Mouse (Mus musculus): ENCODE results near the gene Arpc1b. TPM values are rescaled to one million over a fixed set of nuclear protein-coding genes. Genes with fewer than 3 reads are reported as not detected.
"Not testable (repeated sequence)": the region's sequence is repeated elsewhere in the genome, so short reads cannot be mapped to it uniquely, and the experiment has no call there.

The Arpc1b gene
- total RNA-seq (2015) (252 and 253 TPM in 2 replicates), total RNA-seq (2017) (169 and 205 TPM in 2 replicates)

DNA sequence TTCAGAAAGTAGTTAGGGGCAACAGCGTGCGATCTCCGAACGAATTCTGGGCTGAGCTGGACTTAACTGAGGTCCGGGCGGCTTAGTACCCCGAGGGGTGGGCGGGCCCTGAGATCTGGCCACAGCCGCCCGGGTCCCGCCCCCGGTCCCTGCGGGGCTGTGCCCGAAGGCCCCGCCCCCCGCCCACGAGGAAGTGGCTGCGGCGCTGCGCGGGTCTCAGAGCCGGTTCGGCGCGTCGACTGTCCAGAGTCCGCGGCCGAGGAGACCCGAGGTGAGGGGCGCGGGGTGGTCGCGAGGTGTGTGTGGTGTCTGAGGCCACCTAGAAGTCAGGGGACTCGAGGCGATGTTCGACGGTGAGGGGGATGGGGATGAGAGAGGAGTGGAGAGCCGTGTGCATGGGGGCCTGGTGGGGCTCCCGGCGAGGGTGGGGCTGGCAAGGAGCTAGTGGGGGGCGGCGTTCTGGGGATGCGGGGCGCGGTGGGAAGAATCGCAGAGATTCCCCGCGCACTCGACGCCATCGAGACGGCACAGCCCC, at the start of gene Arpc1b:
Arpc1b (plus strand) TSS at position 145 of the 535 bp plus-strand sequence.
- peak; percentile 47 for ATAC-seq (replicated peaks; ENCODE audit: poor library complexity)

DNA sequence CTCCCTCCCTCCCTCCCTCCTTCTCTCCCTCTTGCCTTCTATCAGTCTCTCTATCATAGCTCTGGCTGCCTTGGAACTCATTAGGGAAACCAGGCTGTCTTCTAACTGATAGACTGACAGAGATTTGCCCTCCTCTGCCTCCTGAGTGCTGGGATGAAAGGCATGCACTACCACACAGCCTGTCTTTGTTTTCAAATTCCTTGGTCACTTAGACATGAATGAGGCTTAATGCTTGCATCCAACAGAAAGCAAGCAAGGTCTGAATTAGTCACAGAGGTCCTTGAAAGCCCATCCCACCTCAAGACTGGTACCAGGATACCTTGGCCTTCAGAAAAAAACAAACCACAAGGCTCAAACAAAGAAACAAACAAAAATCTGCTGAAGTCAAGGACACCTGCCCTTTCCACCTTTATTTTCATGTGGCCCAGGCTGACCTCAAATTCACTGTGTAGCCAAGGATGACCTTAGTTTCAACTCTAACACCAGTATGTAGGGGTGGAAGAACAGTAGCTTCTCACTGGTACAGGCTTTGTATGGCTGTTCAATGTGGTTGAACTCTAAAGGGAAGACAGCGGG, 49.2 kb upstream of the Arpc1b start:
- ATAC-seq (replicated peaks; ENCODE audit: poor library complexity) = no peak

DNA sequence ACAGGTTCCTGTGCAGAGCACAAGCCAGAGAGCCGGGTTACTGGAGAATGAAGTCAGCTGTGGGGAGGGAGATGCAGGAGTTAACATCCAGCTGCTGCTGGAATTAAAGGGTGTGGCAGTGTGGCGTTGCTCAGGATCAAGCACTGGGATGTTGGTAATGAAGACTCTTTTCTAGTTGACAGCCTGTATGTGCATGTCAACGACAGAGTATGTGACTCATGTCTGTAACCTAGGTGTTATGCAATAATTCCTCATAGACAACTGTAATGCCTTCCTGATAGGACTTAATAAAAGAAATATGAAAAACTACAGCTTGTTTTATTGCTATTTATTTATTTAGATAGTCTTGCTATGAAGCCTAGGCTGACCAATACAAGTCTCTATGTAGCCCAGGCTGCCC, 45.2 kb upstream of the Arpc1b start:
- ATAC-seq (replicated peaks; ENCODE audit: poor library complexity) = 0 out of 2 replicates have a peak, but pooled peaks have one; percentile 43

DNA sequence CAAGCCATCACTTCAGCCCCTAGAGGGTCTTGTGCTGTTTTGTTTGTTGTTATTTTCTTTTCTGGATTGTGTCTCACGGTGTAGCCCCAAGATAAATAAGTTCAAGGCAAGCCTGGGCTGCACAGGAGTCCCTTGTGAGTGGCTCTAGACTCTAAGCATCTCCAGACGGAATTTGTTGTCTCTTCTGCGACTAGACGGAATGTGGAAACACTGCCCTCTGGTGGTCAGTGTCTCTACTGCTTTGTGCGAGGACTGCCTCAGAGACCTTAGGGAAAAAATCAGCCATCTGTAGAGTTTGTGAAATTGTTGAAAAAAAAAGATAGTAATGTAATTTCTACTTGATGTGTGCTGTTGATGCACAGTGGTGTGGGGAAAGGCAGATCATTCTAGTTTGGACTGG, 44.3 kb upstream of the Arpc1b start:
- ATAC-seq (replicated peaks; ENCODE audit: poor library complexity) = peak; percentile 88

DNA sequence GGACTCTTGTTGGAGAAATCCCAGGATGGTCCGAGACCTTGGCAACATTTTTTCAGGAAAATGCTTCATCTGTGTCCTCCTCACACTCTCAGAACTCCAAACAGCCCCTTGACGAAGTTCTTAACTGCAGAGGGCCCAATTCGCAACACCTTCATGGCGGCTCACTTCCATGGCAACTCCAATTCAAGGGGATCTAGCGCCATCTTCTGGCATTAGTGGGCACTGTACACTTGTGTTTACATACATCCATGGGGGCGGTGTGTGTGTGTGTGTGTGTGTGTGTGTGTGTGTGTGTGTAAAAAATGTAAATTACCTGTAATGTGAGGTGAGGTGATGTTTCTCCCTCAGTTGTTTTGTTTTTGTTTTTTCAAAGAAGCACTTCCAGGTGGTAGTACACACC, 42.7 kb upstream of the Arpc1b start:
- ATAC-seq (replicated peaks; ENCODE audit: poor library complexity) = peak; percentile 59; the same call in 1 of the 2 replicates

DNA sequence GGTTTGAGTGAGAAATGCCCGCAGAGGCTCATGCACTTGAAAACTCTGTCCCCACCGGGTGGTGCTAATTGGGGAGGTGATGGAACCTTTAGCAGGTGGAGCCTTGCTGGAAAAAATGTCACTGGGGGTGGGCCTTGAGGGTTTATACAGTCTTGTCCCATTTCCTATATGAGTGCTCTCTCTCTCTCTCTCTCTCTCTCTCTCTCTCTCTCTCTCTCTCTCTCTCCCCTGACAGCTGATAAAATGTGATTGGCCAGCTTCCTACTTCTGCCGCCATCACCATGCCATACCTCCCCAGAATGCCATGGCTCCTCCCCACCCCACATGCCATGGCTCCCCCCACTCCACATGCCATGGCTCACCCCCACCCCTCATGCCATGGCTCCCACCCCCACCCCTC, 38.9 kb upstream of the Arpc1b start:
- ATAC-seq (replicated peaks; ENCODE audit: poor library complexity) = no peak

DNA sequence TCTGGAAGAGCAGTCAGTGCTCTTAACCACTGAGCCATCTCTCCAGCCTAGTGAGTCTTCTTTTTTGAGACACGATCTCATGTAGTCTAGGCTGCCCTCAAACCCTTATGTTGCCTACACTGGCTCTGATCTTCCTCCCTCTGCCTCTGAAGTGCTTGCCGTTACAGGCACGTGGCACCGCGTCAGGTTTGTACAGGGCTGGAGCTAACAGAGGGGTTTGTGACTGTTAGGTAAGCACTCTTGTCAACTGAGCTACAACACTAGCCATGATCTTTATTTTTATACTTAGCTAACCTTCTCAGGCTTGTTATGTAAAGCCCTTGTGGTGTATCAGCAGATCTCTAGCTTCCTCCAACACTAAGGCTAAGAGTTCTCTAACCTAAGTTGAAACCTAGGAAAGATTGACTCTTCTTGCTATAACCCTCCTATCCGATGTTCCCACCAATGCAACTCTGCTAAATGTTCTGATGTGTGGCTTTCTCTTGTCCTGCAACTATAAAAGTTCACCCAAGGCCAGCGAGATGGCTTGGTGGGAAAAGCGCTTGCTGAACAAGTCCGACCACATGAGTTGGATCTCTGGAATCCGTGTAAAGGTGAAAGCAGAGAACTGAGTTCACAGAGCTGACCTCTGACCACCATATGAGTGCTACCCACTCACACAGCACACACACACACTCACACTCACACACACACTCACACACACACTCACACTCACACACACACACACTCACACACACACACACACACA, 32.0 kb upstream of the Arpc1b start:
- no peak for ATAC-seq (replicated peaks; ENCODE audit: poor library complexity)

DNA sequence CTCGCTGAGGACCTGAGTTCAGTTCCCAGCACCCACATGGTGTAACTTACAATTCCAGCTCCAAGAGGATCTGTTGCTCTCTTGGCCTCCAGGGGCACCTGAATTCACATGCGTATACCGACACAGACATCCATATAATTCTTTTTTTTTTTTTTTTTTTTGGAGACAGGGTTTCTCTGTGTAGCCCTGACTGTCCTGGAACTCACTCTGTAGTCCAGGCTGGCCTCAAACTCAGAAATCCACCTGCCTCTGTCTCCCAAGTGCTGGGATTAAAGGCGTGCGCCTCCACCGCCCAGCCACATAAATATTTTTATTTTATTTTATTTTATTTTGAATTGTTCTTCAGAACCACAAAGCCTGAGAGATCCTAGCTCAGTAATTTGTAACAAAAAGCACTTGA, 30.8 kb upstream of the Arpc1b start:
- not testable (repeated sequence) for ATAC-seq (replicated peaks; ENCODE audit: poor library complexity)

DNA sequence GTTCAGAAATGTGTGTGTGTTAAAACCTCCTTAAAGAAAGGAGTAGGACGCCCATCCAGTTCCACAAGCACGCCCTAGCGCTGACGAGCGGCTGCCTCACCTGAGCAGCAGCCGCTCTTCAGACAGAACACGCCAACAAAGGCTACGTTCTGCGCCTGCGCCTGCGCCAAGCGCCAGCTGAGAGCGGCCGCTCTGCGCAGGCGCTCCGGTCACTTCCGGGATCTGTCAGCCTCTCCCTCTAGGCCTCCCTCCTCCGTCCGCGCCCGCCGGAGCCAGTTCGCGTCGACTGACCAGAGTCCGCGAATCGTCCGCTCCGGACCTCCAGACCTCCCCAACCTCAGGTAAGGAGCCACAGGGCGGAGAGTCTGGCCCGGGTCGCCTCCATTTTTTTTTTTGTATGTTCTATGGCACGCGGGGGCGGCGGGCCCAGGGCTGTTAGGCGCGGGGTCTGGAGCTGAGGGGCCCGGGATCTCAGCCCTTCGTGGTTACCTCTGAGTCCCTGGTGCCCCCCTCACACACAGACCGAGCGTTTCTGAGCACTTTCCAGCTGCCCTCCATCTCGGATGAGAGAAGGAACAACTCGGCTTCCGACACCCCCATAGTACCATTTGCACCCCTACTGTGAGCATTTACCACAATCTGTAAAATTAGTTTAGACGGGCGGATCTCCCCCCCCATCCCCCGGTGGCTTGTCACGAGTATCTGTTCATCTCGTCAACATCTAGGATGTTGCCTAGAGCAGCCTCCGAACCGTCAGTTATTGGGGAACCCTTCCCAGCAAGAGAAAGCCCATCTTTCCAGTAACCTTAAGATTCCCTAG, 30.2 kb upstream of the Arpc1b start, which contains the start of the genes Arpc1a and Kpna7:
Arpc1a (plus strand) TSS at position 199 of the 820 bp plus-strand sequence.
Kpna7 (minus strand) TSS at position 399 of the 820 bp plus-strand sequence.
- peak; percentile 91 for ATAC-seq (replicated peaks; ENCODE audit: poor library complexity)

DNA sequence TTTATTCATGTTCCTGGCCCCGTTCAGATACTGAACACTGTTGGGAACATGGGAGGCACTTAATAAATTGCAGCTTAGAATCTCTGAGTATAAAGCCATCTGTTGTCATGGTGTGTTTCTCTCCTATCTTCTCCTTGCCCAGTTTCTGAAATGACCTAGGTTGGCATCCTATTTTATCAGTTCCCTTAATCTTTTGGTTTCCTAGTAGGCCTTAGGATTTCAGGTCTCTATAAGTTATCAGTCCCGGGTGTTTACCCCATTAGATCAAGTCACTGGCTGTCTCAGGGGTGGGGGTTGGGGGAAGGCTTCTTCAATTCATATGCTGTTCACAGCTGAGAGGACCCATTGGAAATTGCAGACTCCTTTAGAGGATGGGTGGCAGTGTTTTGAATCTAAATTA, 29.2 kb upstream of the Arpc1b start:
- ATAC-seq (replicated peaks; ENCODE audit: poor library complexity) = no peak

DNA sequence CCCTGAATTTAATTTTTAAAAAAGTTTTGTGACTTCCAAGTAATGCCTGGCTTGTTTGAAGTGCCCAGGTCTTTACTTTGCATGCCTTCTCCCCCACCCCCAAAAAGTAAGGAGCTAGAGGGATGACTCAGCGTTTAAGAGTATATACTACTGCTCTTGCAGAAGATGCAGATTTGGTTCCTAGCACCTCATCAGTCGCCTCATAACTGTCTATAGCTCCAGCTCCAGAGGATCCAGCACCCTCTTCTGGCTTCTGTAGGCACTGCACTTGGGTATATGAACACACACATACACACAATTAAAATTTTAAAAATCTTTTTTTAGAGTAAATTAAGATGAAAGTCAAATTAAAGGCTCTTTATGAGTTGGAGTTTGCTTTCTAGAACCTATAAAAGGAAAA, 25.8 kb upstream of the Arpc1b start:
- ATAC-seq (replicated peaks; ENCODE audit: poor library complexity) = no peak

DNA sequence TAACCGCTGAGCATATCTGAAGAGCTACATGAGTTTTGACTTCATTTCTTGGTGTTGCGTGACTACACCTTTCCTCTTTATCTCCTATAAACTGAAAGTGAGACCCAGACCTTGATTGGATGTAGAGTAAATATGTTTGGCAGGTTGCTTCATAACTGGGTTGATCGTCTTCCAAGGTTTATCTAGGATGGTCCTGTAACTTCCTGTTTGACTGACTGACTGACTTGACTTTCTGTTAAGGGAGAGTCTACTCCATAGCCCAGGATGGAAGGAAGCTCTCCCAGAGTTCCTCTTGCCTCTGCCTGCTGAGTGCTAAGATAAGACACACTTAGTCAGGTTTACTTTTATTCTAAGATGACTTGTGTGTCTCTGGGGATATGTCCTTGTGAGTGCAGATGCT, 24.1 kb upstream of the Arpc1b start:
- peak; percentile 39 for ATAC-seq (replicated peaks; ENCODE audit: poor library complexity)

DNA sequence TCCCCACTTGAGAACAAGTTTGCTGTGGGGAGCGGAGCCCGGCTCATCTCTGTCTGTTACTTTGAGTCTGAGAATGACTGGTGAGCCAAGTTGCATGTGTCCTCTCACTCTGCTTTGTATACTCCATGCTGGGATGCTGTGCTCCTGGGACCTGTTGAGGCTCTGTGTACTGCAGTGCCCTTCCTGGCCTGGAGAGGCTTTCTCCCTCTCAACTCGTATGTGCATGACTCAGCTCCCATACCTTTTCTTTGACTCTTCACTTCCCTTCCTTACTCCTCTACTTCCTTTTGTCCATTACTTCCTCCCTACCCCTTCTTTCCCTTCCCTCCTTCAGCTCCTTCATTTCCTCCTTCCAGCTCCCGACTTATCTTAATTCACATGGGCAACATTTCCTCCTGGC, 17.8 kb upstream of the Arpc1b start:
- ATAC-seq (replicated peaks; ENCODE audit: poor library complexity) = peak; percentile 29; the same call in 1 of the 2 replicates

DNA sequence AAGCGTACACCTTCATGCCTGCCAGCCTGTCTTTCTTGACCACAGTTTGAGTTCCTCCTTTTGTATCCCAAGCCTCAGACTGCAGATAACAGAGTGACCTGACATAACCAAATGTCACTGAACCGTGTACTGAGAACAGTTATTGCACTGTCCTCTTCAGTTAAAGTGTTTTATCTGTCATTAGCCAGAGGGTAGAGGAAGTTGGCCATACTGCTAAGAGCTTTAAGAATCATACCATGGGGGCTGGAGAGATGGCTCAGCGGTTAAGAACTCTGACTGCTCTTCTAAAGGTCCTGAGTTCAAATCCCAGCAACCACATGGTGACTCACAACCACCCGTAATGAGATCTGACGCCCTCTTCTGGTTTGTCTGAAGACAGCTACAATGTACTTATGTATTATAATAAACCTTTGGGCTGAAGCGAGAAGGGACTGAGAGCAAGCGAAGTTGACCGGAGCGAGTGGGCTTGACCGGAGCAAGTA, 15.6 kb upstream of the Arpc1b start:
- peak; percentile 84 for ATAC-seq (replicated peaks; ENCODE audit: poor library complexity)

DNA sequence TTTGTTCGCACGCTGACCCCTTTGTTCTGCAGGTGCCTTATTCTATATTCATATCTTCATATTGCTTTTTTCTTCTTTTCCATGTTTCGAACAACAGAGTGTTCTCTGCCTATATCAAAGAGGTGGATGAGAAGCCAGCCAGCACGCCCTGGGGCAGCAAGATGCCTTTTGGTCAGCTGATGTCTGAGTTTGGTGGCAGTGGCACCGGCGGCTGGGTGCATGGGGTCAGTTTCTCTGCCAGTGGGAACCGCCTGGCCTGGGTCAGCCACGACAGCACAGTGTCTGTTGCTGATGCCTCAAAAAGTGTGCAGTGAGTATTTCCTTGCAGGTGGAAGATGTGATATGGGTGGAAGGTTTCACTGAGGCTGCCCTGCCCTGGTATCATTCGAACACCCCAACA, 13.1 kb upstream of the Arpc1b start:
- ATAC-seq (replicated peaks; ENCODE audit: poor library complexity) = no peak

DNA sequence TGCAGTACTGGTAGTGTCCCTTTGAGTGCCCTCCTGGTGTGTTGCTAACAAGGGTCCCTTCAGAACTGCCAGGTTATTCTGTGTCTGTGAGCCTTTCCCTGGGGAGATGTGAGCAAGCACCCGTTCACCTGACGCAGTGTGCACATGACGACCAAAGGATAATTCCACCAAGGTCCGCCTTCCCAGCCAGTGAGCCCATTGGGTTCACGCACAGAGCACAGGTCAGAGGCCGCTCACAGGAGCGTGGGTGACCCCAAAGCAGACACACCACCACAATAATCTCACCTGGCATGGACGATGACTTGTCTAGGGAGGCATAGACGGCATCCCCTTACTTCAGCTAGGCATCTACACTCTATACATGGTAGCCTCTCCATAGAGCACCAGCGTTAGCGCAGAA, 12.6 kb upstream of the Arpc1b start:
- ATAC-seq (replicated peaks; ENCODE audit: poor library complexity) = not testable (repeated sequence)

DNA sequence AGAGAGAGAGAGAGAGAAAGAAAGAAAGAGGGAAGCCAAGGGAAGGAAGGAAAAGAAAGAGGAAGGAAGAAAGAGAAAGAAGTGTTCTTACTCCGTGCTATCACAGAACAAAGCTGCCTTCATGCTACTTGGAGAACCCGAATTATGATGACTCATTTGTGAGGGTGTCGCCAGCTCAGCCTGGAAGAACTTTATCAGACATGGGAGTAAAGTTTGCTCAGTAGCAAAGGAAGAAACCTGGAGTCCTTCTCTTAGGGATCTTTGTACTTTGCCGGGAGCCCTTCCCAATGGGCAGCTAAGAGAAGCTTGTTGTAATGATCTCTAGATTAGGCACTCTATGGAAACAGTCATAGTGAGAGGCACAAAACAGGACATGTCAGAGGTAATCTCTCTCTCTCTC, 11.3 kb upstream of the Arpc1b start:
- ATAC-seq (replicated peaks; ENCODE audit: poor library complexity) = 0 out of 2 replicates have a peak, but pooled peaks have one; percentile 29

DNA sequence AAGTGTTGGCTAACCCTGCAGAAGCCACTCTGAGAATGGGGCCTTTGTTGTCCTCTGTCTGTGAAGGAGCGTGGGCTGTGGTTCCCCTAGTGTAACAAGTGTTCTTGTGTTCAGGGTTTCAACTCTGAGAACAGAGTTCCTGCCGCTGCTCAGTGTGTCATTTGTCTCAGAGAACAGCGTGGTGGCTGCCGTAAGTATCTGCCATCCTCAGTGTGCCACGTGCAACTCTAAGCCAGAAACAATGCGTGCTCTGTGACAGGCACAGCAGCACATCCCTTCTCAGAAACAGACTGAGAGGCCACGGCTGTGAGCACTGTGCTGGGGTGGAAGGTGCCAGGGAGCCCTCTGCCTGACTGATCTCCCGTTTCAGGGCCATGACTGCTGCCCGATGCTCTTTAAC, 9.7 kb upstream of the Arpc1b start:
- ATAC-seq (replicated peaks; ENCODE audit: poor library complexity) = no peak

DNA sequence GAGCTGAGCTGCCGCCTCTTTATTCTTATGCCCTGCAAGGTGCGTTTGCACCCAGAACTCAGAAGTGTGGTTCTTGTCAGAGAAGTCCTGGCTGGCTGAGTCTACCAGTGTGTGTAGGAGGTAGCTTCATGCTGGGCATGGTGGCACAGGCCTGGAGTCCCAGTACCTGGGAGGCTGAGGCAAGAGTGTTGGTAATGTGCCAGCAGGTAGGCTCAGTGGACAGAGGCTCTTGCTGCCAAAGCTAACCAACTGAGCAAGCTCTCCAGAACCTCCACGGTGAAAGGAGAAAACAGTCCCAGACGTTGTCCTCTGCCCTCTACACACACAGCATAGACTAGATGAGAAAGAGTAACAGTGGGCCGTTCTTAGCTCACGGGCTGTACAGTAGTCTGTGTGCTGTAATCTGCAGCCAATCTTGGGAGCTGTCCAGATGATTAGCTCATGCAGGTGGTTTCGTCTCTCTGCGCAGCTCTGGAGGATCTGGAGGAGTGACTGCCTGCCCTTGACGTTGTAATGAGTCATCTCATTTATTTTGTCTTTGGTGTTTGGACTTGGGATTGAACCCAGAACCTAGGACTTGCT, 8.2 kb upstream of the Arpc1b start:
- ATAC-seq (replicated peaks; ENCODE audit: poor library complexity) = no peak

DNA sequence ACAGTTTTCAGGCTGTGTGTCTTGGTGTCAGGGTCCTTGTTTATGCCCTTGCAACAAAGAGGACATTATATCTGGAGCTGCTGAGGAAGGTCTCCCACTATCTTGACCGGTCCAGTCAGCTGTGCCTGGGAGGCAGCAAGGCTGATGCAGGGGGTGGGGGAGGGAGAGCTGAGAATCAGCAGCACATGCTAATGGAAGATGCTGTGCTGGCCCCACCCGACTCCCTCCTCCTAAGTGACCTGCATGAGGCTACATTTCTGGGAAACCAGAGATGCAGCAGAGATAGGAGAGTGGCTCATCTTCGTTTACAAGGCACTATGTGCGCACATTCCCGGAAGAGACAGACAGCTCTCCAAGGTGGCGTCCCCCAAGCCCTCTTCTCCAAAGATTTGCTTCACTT, 3.6 kb upstream of the Arpc1b start:
- ATAC-seq (replicated peaks; ENCODE audit: poor library complexity) = no peak

DNA sequence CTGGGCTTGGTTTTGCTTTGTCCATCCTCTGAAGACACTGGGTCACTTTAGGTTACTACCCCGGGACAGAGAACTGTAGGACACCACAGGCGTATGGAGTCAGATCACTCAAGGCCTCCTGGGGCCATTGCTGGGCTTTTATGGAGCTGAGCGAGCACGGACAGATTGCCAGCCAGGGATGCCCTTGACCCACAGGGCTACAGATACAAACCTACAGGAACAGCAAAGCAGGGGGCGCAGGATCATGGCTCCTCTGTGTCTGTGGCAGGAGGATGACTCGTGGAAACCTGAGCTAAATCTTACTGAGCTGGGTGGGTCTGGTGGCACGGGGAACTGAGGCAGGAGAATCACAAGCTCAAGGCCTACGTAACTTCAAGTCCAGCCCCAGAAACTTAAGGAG, 1.4 kb upstream of the Arpc1b start:
- ATAC-seq (replicated peaks; ENCODE audit: poor library complexity) = no peak

Data from megakaryocyte progenitor cell, adult 5-6 weeks (primary cell).